Mouse (Mus musculus) G1E (cell line): ENCODE results near the gene Galnt4.

Source experiments
- CTCF ChIP-seq: IDR thresholded peaks from 2 replicates; pipeline ENCODE4 v1.5.1; 2012; ENCODE audit warnings: low read depth, low read length, inconsistent platforms, mixed read lengths
- GATA1 ChIP-seq: IDR thresholded peaks from 2 replicates; pipeline ENCODE4 v1.6.1; 2012; ENCODE audit warnings: borderline replicate concordance, low read length, inconsistent platforms, mixed read lengths
- GATA2 ChIP-seq: IDR thresholded peaks from 2 replicates; pipeline ENCODE4 v1.6.1; 2012; ENCODE audit warnings: low read depth, low read length, inconsistent platforms, borderline replicate concordance
- POLR2AphosphoS5 ChIP-seq: IDR thresholded peaks from 2 replicates; pipeline ENCODE4 v1.6.1; 2012; ENCODE audit warnings: low read depth, low read length, inconsistent platforms; ENCODE audit not compliant: insufficient replicate concordance
- TAL1 ChIP-seq: conservative IDR thresholded peaks from 2 replicates; pipeline ENCODE4 v1.6.1; 2012; ENCODE audit warnings: low read depth, low read length, inconsistent platforms, mixed read lengths

GRCm38 (mm10) chr10:99151580-99151979 is 43.6 kb downstream of the Galnt4 start:
- TF ChIP-seq CTCF: no peak
- no peak for TF ChIP-seq GATA1
- TF ChIP-seq TAL1: no peak
- no peak for TF ChIP-seq POLR2AphosphoS5
- TF ChIP-seq GATA2: no peak
